Mouse (Mus musculus): ENCODE data around the gene Grik5.

Grik5 gene

DNA sequence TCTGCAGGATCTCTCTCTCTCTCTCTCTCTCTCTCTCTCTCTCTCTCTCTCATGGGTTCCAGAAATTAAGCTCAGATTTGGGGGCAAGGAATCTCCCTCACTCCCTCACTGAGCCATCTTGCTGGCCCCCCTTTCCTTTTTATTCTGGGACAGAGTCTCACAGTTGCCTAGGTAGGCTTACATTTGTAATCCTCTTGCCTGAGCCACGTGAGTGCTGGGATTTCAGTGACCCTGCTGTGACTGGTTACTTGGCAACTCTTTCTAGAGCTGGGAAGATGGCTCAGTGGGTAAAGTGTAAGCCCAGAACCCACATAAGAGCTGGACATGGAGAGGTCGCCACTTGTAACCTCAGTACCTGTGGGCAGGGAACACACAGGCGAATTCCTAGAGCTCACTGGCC is 40.6 kb downstream of the Grik5 start:
- no peak for ATAC-seq (ENCODE audit: low TSS enrichment)

DNA sequence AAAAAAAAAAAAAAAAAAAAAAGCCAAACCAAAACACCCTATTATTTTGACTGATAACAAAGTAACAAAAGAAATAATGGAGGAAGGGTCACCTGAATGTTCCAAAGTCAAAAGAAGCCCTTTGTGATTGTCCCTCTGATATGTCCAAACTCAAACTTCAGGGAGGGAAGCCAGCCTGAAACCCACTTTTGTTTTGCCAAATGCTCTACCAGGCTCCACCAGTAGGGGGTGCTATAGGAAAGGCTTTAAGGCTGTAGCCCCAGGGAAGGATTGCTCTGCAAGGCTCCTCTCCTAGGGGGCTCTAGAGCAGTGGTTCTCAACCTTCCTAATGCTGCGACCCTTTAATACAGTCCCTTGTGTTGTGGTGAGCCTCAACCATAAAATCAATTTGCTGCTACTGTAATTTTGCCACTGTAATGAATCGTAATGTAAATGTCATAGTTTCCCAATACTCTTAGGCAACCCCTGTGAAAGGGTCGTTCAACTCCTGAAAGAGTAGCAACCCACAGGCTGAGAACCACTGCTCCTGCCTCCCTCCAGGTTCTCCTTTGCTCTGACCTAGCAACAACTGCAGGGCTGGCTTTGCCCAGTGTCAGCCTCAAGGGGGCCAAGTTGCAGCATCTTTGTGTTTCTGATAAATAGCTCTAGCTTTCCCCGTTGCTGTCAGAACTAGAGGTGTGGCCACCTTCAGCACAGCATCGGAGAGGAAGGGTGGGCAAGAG is 42.0 kb downstream of the Grik5 start:
- no peak for ATAC-seq (ENCODE audit: low TSS enrichment)

DNA sequence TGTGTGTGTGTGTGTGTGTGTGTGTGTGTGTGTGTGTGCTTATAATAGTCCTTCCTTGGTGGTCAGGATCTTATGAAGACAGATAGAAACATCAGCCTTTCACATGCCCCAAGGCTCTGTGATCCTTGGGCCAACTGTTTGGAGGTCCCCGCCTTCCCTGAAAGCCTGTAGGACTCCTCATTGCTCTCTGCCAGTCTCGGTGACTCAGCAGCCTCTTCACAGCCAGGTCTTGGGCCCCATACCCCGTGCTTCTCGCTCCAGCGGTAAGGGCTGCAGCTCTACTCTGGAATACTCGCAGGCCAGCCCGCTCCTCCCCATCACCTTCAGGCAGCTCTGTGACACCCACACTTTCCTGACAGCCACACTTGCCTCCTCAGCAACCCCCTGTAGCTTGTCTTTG is 45.7 kb downstream of the Grik5 start:
- peak; percentile 25; the same call in 1 of the 2 replicates for ATAC-seq (ENCODE audit: low TSS enrichment)

DNA sequence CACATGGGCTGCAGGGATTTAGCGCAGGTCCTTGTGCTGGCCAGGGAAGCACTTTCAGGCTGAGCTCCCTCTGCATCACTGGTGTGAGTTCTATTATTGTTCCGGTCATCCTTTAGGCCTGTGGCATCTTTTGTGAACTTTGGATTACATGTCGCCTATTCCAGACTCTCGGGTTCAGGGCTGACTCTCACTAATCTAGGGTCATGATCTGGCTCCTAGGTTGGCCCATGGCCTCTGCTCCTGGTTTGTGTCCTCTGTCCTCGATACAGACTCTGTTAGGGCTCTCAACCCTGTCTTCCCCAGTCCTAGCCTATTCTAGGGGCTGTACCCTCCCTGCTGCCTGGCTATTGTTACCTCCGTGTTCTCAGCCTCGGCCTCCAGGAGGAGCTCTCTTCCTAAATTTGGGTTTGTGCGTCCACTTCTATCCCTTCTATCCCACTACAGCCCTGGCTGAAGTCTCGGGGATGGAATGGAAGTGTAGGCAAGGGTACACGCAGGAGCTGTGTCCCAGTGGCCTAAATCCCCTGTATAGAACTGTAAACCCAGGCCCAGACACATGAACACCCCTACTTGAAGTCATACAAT is 46.2 kb downstream of the Grik5 start:
- peak; percentile 36; the same call in 1 of the 2 replicates for ATAC-seq (ENCODE audit: low TSS enrichment)

DNA sequence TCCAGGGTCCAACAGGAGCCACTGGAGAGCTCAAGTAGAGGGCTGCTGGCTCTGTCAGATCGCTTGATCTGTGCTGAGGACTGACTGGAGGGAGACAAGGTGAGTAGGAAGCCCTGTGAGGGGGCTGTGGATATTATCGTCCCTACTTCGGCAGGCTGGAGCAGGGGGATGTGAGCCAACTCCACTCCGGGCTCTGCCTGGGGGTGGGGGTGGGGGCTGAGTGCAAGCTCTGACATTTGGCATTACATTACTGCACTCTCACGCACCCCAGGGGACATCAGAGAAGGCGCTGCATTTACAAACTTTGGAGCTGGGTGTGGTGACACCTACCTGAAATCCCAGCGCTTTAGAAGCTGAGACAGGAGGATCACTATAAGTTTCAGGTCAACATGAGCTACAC is 60.6 kb downstream of the Grik5 start:
- no peak for ATAC-seq (ENCODE audit: low TSS enrichment)

DNA sequence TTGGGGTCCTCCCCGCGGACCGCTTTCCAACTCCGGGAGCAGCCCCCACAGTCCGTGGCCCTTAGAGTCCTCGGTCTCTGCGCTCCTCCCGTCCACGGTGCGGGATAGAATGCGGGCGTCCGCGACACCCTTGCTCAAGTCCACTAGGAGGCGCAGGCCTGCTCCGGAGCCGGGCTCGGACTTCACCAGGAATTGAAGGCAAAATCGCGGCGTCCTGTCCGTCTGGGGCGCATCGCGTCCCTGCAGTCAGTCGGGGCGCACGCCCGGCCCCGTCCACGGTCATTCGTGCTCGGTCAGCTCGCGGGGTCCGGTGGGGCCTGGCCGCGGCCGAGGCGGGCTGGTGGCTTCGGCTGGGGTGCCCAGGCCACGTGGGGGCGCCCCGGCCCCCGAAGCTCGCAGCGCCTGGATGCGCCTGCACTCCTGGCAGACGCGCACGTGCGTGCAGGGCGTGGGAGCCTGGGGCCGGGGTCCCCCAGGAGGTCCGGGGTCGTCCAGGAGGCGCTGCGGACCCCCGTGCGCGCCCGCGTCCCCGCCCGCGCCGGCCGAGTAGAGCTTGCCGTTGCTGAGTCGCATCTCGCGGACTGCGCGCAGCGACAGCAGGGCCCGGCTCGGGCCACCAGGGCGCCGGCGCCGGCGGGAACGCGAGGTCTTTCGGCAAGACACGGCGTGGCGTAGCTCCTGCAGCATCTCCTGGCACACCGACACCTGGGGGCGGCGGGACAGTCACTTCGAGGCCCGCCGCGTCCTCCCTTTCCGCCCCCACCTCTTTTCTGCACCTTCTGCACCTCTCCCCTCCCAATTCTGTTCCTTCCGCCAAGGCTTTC is 61.8 kb downstream of the Grik5 start:
- peak; percentile 10; the same call in 1 of the 2 replicates for ATAC-seq (ENCODE audit: low TSS enrichment)

DNA sequence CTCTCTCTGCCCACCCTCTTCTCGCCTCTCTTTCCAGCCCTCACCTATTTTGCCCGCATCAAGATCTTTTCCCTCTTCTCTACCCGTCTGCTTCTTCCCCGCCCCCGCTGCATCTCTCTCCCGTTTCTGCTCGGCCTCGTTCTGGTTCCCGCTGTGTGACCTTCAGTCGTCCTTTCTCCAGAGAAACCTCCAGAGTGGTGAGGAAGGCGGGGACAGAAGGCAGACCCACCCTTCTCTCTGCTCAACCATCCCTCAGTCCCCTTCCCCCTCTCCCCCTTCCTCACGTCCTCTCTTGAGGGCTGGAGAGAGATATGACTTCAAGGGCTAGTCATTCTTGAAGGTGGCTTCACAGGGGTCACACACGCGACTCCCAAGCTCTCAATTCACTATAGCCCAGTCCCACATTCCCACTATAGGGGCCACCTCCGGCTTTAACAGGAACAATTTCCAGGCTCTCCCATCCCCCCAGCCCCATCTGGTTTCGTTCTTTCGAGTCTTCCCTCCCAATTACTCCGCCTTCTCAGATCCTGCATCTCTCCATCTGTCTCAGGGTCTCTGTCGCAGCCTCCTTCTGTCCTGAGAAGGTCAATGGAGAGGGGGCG is 62.9 kb downstream of the Grik5 start:
- no peak for ATAC-seq (ENCODE audit: low TSS enrichment)

DNA sequence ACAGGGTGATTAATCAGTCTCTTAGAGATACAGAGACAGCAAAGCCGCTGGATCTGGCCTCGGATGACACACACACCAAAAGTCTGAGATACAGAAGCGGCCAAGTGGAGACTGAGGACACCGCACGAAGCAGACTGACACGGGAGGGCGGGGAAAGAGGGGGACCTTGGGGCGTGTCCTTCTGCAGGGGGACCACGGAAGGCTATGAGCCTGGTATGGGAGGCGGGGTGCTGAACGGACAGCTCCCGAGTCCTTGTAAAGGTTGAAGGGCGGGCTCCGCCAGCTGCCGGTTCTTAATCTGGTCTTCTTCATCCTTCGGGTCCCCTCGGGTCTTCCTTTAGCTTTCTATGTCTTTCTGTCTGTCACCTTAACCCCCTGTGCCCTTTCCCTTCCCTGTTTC is 63.5 kb downstream of the Grik5 start:
- ATAC-seq (ENCODE audit: low TSS enrichment), result no peak

DNA sequence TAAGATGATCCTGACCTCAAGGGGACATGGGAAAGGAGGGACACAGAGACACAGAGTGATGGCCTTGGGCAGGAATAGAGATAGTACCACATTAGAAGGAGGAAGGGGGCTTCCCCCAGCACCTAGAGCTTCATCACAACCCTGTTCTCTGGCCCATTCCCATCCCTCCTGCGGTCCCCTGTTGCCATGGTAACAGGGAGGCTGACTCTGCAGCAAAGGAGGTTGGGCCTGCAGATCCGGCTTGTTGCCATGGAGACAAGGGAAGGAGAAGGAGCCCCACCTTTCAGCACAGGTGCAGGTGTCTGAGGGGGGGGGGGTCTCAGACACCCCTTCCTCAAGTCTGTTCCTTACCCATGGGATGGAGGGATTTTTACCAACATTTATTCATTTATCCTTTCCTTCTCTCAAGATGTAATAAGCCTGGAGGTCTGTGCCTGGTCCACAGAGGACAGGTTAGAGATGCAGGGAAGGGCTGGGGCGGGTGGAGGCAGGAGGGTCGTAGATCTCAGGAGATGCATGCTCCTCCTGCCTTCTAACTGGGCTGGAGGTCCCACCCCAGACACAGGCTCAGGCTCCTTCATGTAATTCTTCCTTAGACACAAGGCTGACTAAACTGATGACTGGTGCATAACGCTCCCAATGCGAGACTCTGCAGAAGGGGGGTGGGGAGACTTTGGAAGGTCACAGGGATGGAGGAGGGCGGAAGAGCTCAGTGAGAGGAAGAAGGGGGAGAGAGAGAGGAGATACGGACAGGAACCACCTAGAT is 64.4 kb downstream of the Grik5 start:
- ATAC-seq (ENCODE audit: low TSS enrichment), result no peak

DNA sequence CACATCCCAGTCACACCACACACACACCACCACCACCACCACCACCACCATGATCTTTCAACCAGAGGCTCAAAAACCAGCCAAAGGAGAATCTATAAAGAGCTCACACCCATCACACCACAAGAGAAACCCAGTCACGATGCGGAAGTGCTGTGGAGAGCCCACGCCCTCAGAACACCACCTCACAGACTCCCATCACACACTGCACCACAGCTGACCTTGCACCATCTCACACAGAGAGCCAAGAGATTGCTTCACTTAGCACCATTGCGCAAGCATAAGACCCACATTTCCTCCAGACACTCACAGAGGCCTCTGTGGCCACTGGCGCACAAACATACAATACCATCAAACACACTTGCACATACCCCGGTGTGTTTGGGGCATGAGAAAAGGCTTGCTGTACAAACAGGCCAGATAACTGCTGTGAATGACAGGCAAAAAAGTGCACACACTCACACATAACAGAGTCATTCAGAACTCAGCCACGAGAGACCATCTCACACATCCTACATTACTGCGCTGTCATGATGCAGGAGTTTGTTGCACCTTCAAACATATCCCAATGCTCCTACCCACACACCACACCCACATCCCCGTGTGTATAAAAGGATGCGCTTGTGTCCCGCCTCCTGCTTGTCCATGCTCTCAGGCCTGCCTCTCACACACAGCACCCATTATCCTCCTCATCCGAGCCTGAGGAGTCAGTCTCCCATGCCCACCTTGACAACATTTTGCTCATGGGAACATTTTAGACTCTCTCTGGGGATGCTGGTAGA is 65.4 kb downstream of the Grik5 start:
- ATAC-seq (ENCODE audit: low TSS enrichment), result peak; percentile 34

DNA sequence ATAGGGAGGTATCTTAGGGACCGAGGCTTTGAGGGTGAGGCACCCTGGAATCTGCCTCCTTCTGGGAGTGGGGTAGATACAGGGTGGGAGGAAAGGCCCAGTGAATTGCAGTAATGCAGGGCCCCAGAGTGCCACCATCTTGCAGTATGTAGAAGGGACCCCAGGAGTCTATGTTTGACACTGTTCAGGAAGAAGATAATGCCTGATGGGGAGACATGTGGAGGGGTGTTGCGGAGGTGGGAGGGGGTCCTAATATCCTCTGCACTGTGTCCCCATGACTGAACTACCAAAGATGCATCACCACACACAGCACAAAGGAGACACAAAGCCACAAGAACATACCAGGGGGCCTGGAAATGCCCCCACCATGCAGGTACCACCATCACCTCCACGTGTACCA is 66.0 kb downstream of the Grik5 start:
- no peak for ATAC-seq (ENCODE audit: low TSS enrichment)

DNA sequence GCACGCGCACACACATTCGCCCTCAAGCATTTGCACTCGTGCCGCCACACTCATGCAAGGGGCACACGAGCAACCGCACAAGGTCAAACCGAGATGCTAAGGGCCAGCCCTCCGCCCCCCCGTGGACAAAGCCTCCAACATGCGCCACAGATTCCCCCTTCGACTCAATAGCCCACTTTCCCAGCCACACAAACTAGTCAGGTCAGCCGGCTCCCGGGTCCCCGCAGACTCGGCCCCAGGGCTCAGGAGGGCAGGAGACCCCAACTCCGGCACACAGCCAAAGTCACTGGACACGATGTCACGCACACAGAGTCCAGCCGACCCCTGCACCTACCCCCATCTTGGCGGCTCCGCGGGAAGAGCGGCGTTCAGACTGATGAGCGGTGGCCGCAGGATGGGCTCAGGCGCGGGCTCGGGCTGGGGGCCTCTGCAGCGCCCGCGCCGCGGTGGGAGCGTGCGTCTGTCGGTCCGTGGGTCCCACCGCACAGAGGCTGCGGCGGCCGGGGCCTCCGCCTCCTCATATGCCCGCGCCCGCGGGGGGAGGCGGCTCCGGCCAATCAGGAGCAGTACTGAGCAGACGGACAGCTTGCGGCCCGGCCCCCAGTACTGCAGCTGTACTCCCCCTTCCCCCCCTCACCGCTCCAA is 66.6 kb downstream of the Grik5 start, which contains the start of gene Atp1a3:
Gene Atp1a3, minus strand, starts transcription at position 538 of the 645 bp plus-strand sequence.
- ATAC-seq (ENCODE audit: low TSS enrichment), result peak; percentile 22

DNA sequence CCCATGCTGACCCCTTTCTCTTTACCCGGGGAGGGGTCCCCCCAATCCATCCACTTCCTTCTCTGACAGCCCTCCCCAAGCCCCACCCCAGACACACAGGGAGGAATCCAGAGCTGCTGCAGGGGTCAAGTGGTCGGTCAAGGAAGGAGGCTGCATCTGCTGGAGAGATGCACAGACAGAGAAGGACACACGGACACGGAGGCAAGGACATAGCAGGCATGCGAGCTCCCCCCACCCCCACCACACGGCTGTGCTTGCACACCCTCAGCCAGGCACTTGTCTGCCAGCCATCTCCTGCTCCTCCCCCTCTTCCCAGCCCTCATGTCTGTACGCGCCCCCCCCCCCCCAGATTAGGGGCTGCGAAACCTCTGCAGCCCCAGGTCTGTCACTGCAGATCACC is 67.3 kb downstream of the Grik5 start:
- ATAC-seq (ENCODE audit: low TSS enrichment), result no peak

DNA sequence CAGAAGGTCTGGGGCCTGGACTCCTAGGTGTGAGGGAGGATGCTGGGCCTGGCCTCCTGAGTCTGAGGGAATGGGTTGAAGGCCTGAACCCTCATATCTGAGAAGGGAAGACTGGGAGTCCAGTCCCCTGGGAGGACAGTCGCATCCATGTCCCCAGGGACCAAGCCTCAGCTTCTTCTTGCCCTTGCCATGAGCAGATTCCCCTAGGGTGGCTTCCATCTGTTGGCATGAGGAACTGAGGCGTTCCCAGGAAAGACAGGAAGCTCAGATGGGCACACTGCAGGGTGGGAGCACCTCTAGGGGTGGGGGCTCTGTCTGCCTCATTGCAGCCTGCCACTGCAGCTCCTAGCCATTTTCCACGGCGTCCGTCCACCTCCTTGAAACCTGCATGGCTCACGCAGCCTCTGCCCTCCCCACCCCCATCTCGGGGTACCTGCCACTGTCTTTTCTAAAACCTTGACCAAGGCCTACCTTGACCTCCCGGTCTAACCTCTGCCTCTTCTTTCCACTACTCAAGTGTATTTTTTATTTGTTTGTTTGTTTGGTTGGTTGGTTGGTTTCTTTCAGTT is 68.2 kb downstream of the Grik5 start:
- no peak for ATAC-seq (ENCODE audit: low TSS enrichment)

DNA sequence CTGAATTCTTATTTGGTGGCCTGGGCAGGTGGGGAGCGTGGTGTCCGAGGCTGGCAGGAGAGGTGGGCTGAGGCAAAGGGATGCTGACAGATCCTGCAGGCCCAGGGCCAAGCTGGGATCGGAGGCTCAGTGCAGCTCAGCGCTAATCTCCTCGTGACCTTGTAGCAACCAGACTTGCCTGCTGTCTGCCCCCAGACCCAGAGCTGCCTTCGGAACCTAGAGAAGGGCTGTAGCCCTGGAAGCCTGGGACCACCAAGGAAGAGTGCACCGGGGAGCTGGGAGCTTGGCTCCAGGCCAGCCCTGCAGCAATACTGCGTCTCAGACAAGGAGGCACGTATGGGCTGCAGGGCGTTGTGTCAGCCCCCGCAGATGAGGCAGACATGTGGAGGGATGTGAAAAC is 68.9 kb downstream of the Grik5 start:
- ATAC-seq (ENCODE audit: low TSS enrichment), result no peak

DNA sequence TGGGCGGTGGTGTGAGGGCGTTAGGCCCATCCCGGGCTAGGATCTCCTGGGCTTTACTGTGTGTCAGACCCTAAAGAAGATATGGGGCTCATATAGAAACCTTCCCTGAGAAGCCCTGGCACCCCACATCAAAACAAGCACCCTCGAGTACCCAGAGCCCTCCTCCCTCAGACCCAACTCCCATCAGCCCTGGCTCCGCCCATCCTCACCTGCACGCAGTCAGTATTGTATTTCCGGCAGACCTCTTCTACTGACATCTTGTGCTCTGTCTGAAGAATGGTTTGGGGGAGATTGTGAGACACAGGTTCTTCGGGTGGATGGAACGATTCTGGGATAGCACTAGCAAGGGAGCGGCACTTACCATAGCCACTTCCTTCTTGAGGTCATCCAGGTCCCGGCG is 71.4 kb downstream of the Grik5 start:
- no peak for ATAC-seq (ENCODE audit: low TSS enrichment)

DNA sequence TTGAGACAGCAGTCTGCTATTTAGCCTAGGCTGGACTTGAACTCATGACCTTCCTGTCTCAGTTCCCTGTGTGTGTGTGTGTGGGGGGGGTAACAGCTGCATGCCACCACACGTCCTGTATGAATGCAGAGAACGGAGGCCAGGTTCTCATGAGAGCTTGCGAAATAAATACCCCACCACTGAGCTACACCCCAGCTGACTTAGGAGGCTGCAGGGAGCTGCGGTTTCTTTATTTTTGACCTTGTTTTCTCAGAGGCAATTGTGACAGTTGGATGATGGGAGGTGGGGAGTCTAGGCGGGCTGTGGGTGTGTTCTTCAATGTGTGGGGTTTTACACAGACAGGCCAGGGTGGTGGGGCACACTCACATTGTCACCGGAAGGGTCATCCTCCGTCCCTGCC is 71.9 kb downstream of the Grik5 start:
- no peak for ATAC-seq (ENCODE audit: low TSS enrichment)

DNA sequence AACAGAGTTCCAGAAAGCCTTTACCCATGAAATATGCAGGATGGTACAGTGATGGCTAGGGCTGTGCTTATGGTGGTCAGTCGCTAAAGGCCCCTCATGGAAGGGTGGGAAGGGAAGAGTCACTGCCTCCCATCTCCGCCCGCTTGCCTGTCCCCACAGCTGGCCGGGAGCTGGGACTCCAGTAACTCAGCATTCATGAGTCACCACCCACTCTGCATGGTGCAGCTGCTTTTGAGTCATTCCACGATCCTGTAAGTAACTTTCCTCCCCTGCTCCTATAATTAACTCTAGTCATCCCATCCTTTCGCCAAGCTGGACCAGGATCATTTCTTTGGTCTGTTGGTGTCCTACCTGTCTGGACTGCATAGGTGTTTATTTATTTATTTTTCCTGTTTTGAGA is 79.1 kb downstream of the Grik5 start:
- ATAC-seq (ENCODE audit: low TSS enrichment), result peak; percentile 86

DNA sequence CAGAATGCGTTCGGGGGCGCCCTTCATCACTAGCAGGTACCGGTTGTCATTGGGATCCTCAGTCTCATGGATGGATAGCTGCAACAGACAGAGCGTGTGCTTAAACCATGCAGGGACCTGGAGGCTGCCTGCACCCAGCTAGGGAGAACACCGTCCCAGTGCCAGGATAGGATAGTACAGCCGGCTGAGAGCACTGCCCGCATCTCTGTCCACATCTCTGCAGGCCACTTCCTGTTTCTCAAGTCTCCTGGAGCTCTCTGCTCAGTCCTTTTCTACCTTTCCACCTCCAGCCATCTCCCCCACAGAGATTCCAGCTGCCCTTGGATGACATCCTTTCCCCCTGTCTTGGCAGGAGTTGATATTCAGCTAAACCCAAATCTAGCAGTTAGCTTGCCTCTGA is 81.7 kb downstream of the Grik5 start:
- no peak for ATAC-seq (ENCODE audit: low TSS enrichment)

DNA sequence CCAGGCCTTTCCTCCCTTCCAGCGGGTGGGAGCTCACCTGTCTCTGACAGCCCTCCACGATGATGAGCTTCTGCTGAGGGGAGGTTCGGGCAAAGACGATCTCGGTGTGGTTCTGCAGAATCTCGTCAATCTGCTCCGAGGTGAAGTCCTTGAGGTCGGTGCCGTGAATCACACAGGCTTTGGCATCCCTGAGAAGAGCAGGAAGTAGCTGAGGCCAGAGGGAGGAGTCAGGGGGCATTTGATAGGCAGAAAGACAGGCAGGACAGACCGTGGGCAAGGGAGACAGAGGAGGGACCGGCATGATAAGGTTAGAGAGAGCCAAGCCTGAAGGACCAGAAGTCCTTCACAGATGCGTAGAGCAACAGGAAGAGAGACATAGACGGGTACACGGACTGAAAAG is 84.2 kb downstream of the Grik5 start:
- no peak for ATAC-seq (ENCODE audit: low TSS enrichment)

Data from frontal cortex, adult (tissue).